Mouse (Mus musculus): ENCODE measurements around the gene Ndufb7. TPM values are rescaled to one million over a fixed set of nuclear protein-coding genes. Genes with fewer than 3 reads are reported as not detected.

The Ndufb7 gene
- polyA plus RNA-seq, 1 experiment from 2014 or later = 555 TPM

- Histone ChIP-seq H3K36me3 (peaks cover 17% of the 10 kb centered on the region), H3K4me2 (peak overlapping the region; percentile 41), H3K4me3 (no peak overlapping the region), H3K27ac (ENCODE audit: poor library complexity, severe bottlenecking) (peak overlapping the region; percentile 95), H3K9ac (peak overlapping the region; percentile 62), H3K9me3 (replicated peaks) (no peaks in the 10 kb centered on the region), H3K27me3 (replicated peaks) (no peaks in the 10 kb centered on the region), H3K4me1 (replicated peaks) (peaks cover 81% of the 10 kb centered on the region)
- WGBS = 64% methylated on average over 4 of the region's 4 CpGs
- ATAC-seq (ENCODE audit: insufficient number of reproducible peaks, low FRiP score) = no peak
These were observed 10.4 kb downstream of the Ndufb7 start for GRCm38 (mm10) chr8:83576921-83577320.

- H3K9ac ChIP-seq = peak overlapping the region; percentile 62
- no peak; the same call in 1 of the 2 replicates for ATAC-seq (ENCODE audit: insufficient number of reproducible peaks, low FRiP score)
- H3K27ac ChIP-seq (ENCODE audit: poor library complexity, severe bottlenecking) = peak overlapping the region; percentile 95
- no peak overlapping the region for H3K4me3 ChIP-seq
- H3K36me3 ChIP-seq = peaks cover 13% of the 10 kb centered on the region
- no peaks in the 10 kb centered on the region for H3K27me3 ChIP-seq (replicated peaks)
- peaks cover 81% of the 10 kb centered on the region for H3K4me1 ChIP-seq (replicated peaks)
- H3K9me3 ChIP-seq (replicated peaks) = no peaks in the 10 kb centered on the region
- peak overlapping the region; percentile 41; the same call in 1 of the 2 replicates for H3K4me2 ChIP-seq
- WGBS = 36% methylated on average over 9 of the region's 9 CpGs
These were observed 10.9 kb downstream of the Ndufb7 start for GRCm38 (mm10) chr8:83577384-83577791.

- 50% methylated on average over 17 of the region's 17 CpGs for WGBS
- ATAC-seq (ENCODE audit: insufficient number of reproducible peaks, low FRiP score) = no peak; the same call in 1 of the 2 replicates
- peaks cover 77% of the 10 kb centered on the region for H3K4me1 ChIP-seq (replicated peaks)
- no peak overlapping the region for H3K4me3 ChIP-seq
- peak overlapping the region; percentile 95 for H3K27ac ChIP-seq (ENCODE audit: poor library complexity, severe bottlenecking)
- no peaks in the 10 kb centered on the region for H3K27me3 ChIP-seq (replicated peaks)
- H3K9me3 ChIP-seq (replicated peaks) = no peaks in the 10 kb centered on the region
- peak overlapping the region; percentile 30; the same call in 1 of the 2 replicates for H3K4me2 ChIP-seq
- peaks cover 3% of the 10 kb centered on the region for H3K36me3 ChIP-seq
- peak overlapping the region; percentile 61 for H3K9ac ChIP-seq
These were observed 11.9 kb downstream of the Ndufb7 start for GRCm38 (mm10) chr8:83578131-83579055.

- Histone ChIP-seq H3K9me3 (replicated peaks) (no peaks in the 10 kb centered on the region), H3K27ac (ENCODE audit: poor library complexity, severe bottlenecking) (peak overlapping the region; percentile 95), H3K4me3 (no peak overlapping the region), H3K4me2 (no peak overlapping the region), H3K27me3 (replicated peaks) (no peaks in the 10 kb centered on the region), H3K9ac (peak overlapping the region; percentile 61), H3K4me1 (replicated peaks) (peaks cover 64% of the 10 kb centered on the region), H3K36me3 (peaks cover 11% of the 10 kb centered on the region)
- ATAC-seq (ENCODE audit: insufficient number of reproducible peaks, low FRiP score) = no peak
- WGBS = 85% methylated on average over 8 of the region's 8 CpGs
These were observed 13.2 kb downstream of the Ndufb7 start for GRCm38 (mm10) chr8:83579676-83580075.

GRCm38 (mm10) chr8:83580826-83581225 is 14.4 kb downstream of the Ndufb7 start:
- Histone ChIP-seq H3K4me1 (replicated peaks) (peaks cover 61% of the 10 kb centered on the region), H3K27ac (ENCODE audit: poor library complexity, severe bottlenecking) (0 out of 2 replicates have a peak overlapping the region, but pooled peaks have one; percentile 14), H3K9me3 (replicated peaks) (no peaks in the 10 kb centered on the region), H3K27me3 (replicated peaks) (no peaks in the 10 kb centered on the region), H3K4me2 (no peak overlapping the region), H3K36me3 (peaks cover 22% of the 10 kb centered on the region), H3K4me3 (no peak overlapping the region), H3K9ac (no peak overlapping the region)
- no peak for ATAC-seq (ENCODE audit: insufficient number of reproducible peaks, low FRiP score)
- WGBS = 89% methylated on average over 8 of the region's 8 CpGs

- no peak overlapping the region for H3K4me3 ChIP-seq
- H3K9me3 ChIP-seq (replicated peaks) = no peaks in the 10 kb centered on the region
- ATAC-seq (ENCODE audit: insufficient number of reproducible peaks, low FRiP score) = no peak
- no peak overlapping the region for H3K4me2 ChIP-seq
- peaks cover 34% of the 10 kb centered on the region for H3K36me3 ChIP-seq
- H3K4me1 ChIP-seq (replicated peaks) = peaks cover 52% of the 10 kb centered on the region
- 86% methylated on average over 8 of the region's 8 CpGs for WGBS
- H3K9ac ChIP-seq = no peak overlapping the region
- no peaks in the 10 kb centered on the region for H3K27me3 ChIP-seq (replicated peaks)
- no peak overlapping the region for H3K27ac ChIP-seq (ENCODE audit: poor library complexity, severe bottlenecking)
These were observed 15.8 kb downstream of the Ndufb7 start for GRCm38 (mm10) chr8:83582226-83582625.

- Histone ChIP-seq H3K4me3 (no peak overlapping the region), H3K4me2 (no peak overlapping the region), H3K36me3 (peaks cover 42% of the 10 kb centered on the region), H3K9me3 (replicated peaks) (no peaks in the 10 kb centered on the region), H3K9ac (peak overlapping the region; percentile 4; the same call in 1 of the 2 replicates), H3K27me3 (replicated peaks) (no peaks in the 10 kb centered on the region), H3K27ac (ENCODE audit: poor library complexity, severe bottlenecking) (no peak overlapping the region), H3K4me1 (replicated peaks) (peaks cover 54% of the 10 kb centered on the region)
- 89% methylated on average over 15 of the region's 15 CpGs for WGBS
- no peak for ATAC-seq (ENCODE audit: insufficient number of reproducible peaks, low FRiP score)
These were observed 16.8 kb downstream of the Ndufb7 start for GRCm38 (mm10) chr8:83583236-83583635.

- no peak overlapping the region for H3K4me3 ChIP-seq
- no peak overlapping the region for H3K4me2 ChIP-seq
- peaks cover 44% of the 10 kb centered on the region for H3K36me3 ChIP-seq
- ATAC-seq (ENCODE audit: insufficient number of reproducible peaks, low FRiP score) = no peak
- no peaks in the 10 kb centered on the region for H3K9me3 ChIP-seq (replicated peaks)
- no peak overlapping the region for H3K9ac ChIP-seq
- no peaks in the 10 kb centered on the region for H3K27me3 ChIP-seq (replicated peaks)
- peaks cover 41% of the 10 kb centered on the region for H3K4me1 ChIP-seq (replicated peaks)
- no peak overlapping the region for H3K27ac ChIP-seq (ENCODE audit: poor library complexity, severe bottlenecking)
- 85% methylated on average over 1 of the region's 1 CpGs for WGBS
These were observed 18.3 kb downstream of the Ndufb7 start for GRCm38 (mm10) chr8:83584771-83585170.

GRCm38 (mm10) chr8:83585333-83585732 is 18.9 kb downstream of the Ndufb7 start:
- no peak for ATAC-seq (ENCODE audit: insufficient number of reproducible peaks, low FRiP score)
- WGBS = 85% methylated on average over 3 of the region's 3 CpGs
- no peak overlapping the region for H3K4me3 ChIP-seq
- H3K4me1 ChIP-seq (replicated peaks) = peaks cover 40% of the 10 kb centered on the region
- H3K9me3 ChIP-seq (replicated peaks) = no peaks in the 10 kb centered on the region
- H3K36me3 ChIP-seq = peaks cover 48% of the 10 kb centered on the region
- H3K27me3 ChIP-seq (replicated peaks) = no peaks in the 10 kb centered on the region
- 0 out of 2 replicates have a peak overlapping the region, but pooled peaks have one; percentile 6 for H3K9ac ChIP-seq
- no peak overlapping the region for H3K27ac ChIP-seq (ENCODE audit: poor library complexity, severe bottlenecking)
- no peak overlapping the region for H3K4me2 ChIP-seq

GRCm38 (mm10) chr8:83587644-83588043 is 21.2 kb downstream of the Ndufb7 start:
- Histone ChIP-seq H3K27me3 (replicated peaks) (no peaks in the 10 kb centered on the region), H3K36me3 (peaks cover 58% of the 10 kb centered on the region), H3K9ac (0 out of 2 replicates have a peak overlapping the region, but pooled peaks have one; percentile 33), H3K4me2 (no peak overlapping the region), H3K4me1 (replicated peaks) (peaks cover 44% of the 10 kb centered on the region), H3K4me3 (no peak overlapping the region), H3K9me3 (replicated peaks) (no peaks in the 10 kb centered on the region), H3K27ac (ENCODE audit: poor library complexity, severe bottlenecking) (no peak overlapping the region; the same call in 1 of the 2 replicates)
- WGBS = 63% methylated on average over 6 of the region's 6 CpGs
- no peak for ATAC-seq (ENCODE audit: insufficient number of reproducible peaks, low FRiP score)

- Histone ChIP-seq H3K4me1 (replicated peaks) (peaks cover 51% of the 10 kb centered on the region), H3K4me3 (no peak overlapping the region), H3K27me3 (replicated peaks) (no peaks in the 10 kb centered on the region), H3K4me2 (no peak overlapping the region), H3K9me3 (replicated peaks) (no peaks in the 10 kb centered on the region), H3K9ac (no peak overlapping the region), H3K36me3 (peaks cover 54% of the 10 kb centered on the region), H3K27ac (ENCODE audit: poor library complexity, severe bottlenecking) (no peak overlapping the region)
- ATAC-seq (ENCODE audit: insufficient number of reproducible peaks, low FRiP score) = no peak
- 88% methylated on average over 5 of the region's 5 CpGs for WGBS
These were observed 22.4 kb downstream of the Ndufb7 start for GRCm38 (mm10) chr8:83588886-83589285.

Measured in heart, embryonic 12.5 days (tissue).